Mouse (Mus musculus) forebrain, embryonic 15.5 days (tissue): ENCODE results near the gene Magi1. TPM values are rescaled to one million over a fixed set of nuclear protein-coding genes. Genes with fewer than 3 reads are reported as not detected.
"Not testable (repeated sequence)": the region's sequence is repeated elsewhere in the genome, so short reads cannot be mapped to it uniquely, and the experiment has no call there.

Experiments used
- ATAC-seq: fragments of 200-750 bp; cut with Nextera tagmentation; replicated peaks from 2 replicates; pipeline ENCODE4 v1.8.0; 2017; ENCODE audit warnings: mild to moderate bottlenecking, moderate TSS enrichment, moderate library complexity
- H3K27ac ChIP-seq: fragments of 300-500 bp; sonication (generic); replicated peaks from 2 replicates; pipeline ENCODE4 v1.5.1; 2015; ENCODE audit warnings: mild to moderate bottlenecking, inconsistent platforms
- H3K27me3 ChIP-seq: fragments of 300-500 bp; sonication (generic); 2 replicates; pipeline ENCODE4 v1.6.1; 2015; ENCODE audit warnings: inconsistent platforms
- H3K36me3 ChIP-seq: fragments of 300-500 bp; sonication (generic); 2 replicates; pipeline ENCODE4 v1.6.1; 2015; ENCODE audit warnings: mild to moderate bottlenecking, inconsistent platforms
- H3K4me1 ChIP-seq: fragments of 300-500 bp; sonication (generic); 2 replicates; pipeline ENCODE4 v1.6.1; 2015; ENCODE audit warnings: inconsistent platforms
- H3K4me2 ChIP-seq: fragments of 300-500 bp; sonication (generic); replicated peaks from 2 replicates; pipeline ENCODE4 v1.6.1; 2015; ENCODE audit warnings: mild to moderate bottlenecking, inconsistent platforms
- H3K4me3 ChIP-seq: fragments of 300-500 bp; sonication (generic); 2 replicates; pipeline ENCODE4 v1.5.1; 2015; ENCODE audit warnings: mild to moderate bottlenecking, inconsistent platforms
- H3K9ac ChIP-seq: fragments of 300-500 bp; sonication (generic); replicated peaks from 2 replicates; pipeline ENCODE4 v1.6.1; 2015; ENCODE audit warnings: mild to moderate bottlenecking, inconsistent platforms
- H3K9me3 ChIP-seq: fragments of 300-500 bp; sonication (generic); 2 replicates; pipeline ENCODE4 v1.6.1; 2016; ENCODE audit warnings: inconsistent platforms
- WGBS: fragments of 180-500 bp; shearing (Covaris S2); methylation state at CpG from one replicate; pipeline ENCODE4 v1.1.7; 2015; ENCODE audit warnings: mixed read lengths; 5-methylcytosine and 5-hydroxymethylcytosine counted together
- polyA plus RNA-seq: library from polyadenylated mRNA; unstranded; fragments of >200 nt; fragmentation: Nextera tagmentation; extraction: Ambion mirVana; gene quantifications from 2 replicates; pipeline ENCODE4 v1.2.1, GENCODE M21; 2015

Magi1 gene
- polyA plus RNA-seq, 1 experiment from 2014 or later = 36.7 TPM

GRCm38 (mm10) chr6:94021239-94021962, 262.3 kb downstream of the Magi1 start:
- no peaks in the 10 kb centered on the region for H3K9me3 ChIP-seq
- ATAC-seq = no peak
- H3K4me2 ChIP-seq = no peak overlapping the region
- WGBS = 89% methylated on average over 8 of the region's 8 CpGs
- H3K4me1 ChIP-seq = peaks cover 8% of the 10 kb centered on the region
- no peak overlapping the region for H3K27ac ChIP-seq
- no peaks in the 10 kb centered on the region for H3K27me3 ChIP-seq
- no peaks in the 10 kb centered on the region for H3K36me3 ChIP-seq
- H3K9ac ChIP-seq = no peak overlapping the region
- H3K4me3 ChIP-seq = no peak overlapping the region

- Histone ChIP-seq H3K4me3 (no peak overlapping the region), H3K4me1 (peaks cover 8% of the 10 kb centered on the region), H3K4me2 (no peak overlapping the region), H3K27me3 (no peaks in the 10 kb centered on the region), H3K36me3 (no peaks in the 10 kb centered on the region), H3K9me3 (no peaks in the 10 kb centered on the region), H3K27ac (no peak overlapping the region), H3K9ac (no peak overlapping the region)
- no peak for ATAC-seq
- WGBS = 66% methylated on average over 4 of the region's 4 CpGs
These were observed 263.2 kb downstream of the Magi1 start for GRCm38 (mm10) chr6:94020566-94020965.

GRCm38 (mm10) chr6:94019935-94020334, 263.8 kb downstream of the Magi1 start:
- Histone ChIP-seq H3K27me3 (no peaks in the 10 kb centered on the region), H3K9ac (no peak overlapping the region), H3K4me2 (no peak overlapping the region), H3K9me3 (no peaks in the 10 kb centered on the region), H3K4me1 (peaks cover 4% of the 10 kb centered on the region; the same call in 1 of the 2 replicates), H3K27ac (no peak overlapping the region), H3K36me3 (no peaks in the 10 kb centered on the region), H3K4me3 (no peak overlapping the region)
- 88% methylated on average over 4 of the region's 4 CpGs for WGBS
- no peak for ATAC-seq

DNA sequence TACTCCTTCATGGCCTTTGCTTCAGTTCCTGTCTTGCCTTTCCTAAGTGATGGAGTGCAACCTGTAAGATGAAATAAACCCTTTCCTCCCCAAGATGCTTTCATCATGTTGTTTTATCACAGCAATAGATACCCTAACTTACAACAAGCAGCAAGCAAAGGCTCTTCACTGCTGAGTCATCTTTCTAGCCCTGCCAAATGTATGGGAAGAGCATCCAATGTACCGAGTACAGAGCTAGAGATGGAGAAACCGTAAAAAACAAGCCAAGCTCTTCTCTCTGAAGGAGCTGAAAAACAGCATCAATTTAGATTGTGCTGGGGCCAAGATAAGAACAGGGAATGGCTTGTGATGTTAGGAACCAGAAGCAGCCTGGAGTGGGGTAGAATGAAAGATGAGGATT, 270.0 kb downstream of the Magi1 start:
- Histone ChIP-seq H3K36me3 (no peaks in the 10 kb centered on the region), H3K9me3 (no peaks in the 10 kb centered on the region), H3K27ac (no peak overlapping the region), H3K4me2 (no peak overlapping the region), H3K27me3 (no peaks in the 10 kb centered on the region), H3K4me1 (peaks cover 5% of the 10 kb centered on the region), H3K9ac (no peak overlapping the region), H3K4me3 (no peak overlapping the region)
- WGBS = 89% methylated on average over 2 of the region's 2 CpGs
- no peak for ATAC-seq

- Histone ChIP-seq H3K27ac (no peak overlapping the region), H3K4me3 (no peak overlapping the region), H3K9ac (no peak overlapping the region), H3K36me3 (no peaks in the 10 kb centered on the region), H3K4me2 (no peak overlapping the region), H3K27me3 (no peaks in the 10 kb centered on the region), H3K4me1 (peaks cover 13% of the 10 kb centered on the region), H3K9me3 (no peaks in the 10 kb centered on the region)
- ATAC-seq = no peak
- 35% methylated on average over 5 of the region's 5 CpGs for WGBS
These were observed 271.8 kb downstream of the Magi1 start for GRCm38 (mm10) chr6:94011947-94012346.

DNA sequence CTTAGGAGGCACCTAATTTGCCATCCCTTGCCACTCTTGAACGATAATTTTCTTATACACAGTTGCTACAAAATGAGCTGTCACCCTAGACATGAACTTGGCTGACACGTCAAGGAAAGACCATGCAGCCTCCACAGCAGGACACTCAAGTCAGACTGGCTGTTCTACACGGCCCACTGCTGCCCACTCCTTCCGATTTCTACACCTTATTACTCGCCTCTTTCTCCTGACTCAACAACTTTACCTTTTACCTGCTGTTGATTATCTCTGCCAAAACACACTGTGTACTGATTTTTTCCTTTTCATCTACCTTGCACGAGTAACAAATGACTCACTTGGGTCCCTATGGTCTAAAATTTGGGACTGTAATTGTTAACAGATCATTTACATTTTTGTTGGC, 272.2 kb downstream of the Magi1 start:
- ATAC-seq = no peak
- Histone ChIP-seq H3K36me3 (no peaks in the 10 kb centered on the region), H3K4me3 (no peak overlapping the region), H3K4me2 (no peak overlapping the region), H3K9ac (no peak overlapping the region), H3K27ac (no peak overlapping the region), H3K27me3 (no peaks in the 10 kb centered on the region), H3K4me1 (peaks cover 13% of the 10 kb centered on the region), H3K9me3 (no peaks in the 10 kb centered on the region)
- 80% methylated on average over 6 of the region's 6 CpGs for WGBS

DNA sequence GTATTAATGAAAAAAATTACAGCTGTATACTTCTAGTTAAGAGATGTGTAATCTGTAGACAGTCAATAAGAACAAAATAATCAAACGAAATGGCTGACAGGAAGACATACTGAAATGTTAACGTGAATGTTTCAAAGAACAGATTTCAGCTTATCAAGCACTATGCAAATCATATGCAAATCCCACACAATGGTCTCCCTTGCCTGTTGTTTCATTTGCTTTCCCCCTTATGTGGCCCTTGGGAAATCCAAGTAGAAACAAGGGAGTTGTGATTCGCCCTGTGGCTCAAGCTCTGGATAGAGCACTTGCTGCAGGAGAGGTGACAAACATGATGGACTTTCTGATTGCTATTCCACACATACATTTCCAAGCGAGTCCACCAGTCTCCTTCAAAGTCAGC, 275.1 kb downstream of the Magi1 start:
- Histone ChIP-seq H3K9me3 (no peaks in the 10 kb centered on the region), H3K27ac (no peak overlapping the region), H3K36me3 (no peaks in the 10 kb centered on the region), H3K9ac (no peak overlapping the region), H3K4me1 (peaks cover 13% of the 10 kb centered on the region), H3K4me2 (no peak overlapping the region), H3K4me3 (no peak overlapping the region), H3K27me3 (no peaks in the 10 kb centered on the region)
- ATAC-seq = no peak
- 38% methylated on average over 4 of the region's 4 CpGs for WGBS

DNA sequence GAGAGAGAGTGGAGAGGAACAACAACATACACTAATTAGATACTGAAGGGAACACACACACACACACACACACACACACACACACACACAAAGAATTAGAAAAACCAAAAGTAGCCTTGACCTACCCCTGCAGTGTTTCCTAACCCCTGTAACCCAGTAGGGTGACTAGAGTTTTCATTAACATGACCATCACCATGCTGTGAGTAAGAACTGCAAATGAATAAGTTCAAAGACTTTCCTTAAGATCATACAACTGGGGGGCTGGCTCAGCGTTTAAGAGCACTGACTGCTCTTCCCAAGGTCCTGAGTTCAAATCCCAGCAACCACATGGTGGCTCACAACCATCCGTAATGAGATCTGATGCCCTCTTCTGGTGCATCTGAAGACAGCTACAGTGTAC, 280.1 kb downstream of the Magi1 start:
- not testable (repeated sequence) for H3K9me3 ChIP-seq, H3K36me3 ChIP-seq, H3K4me2 ChIP-seq, ATAC-seq, H3K27me3 ChIP-seq, H3K4me1 ChIP-seq, H3K9ac ChIP-seq, H3K27ac ChIP-seq, H3K4me3 ChIP-seq
- 64% methylated on average over 2 of the region's 2 CpGs for WGBS

DNA sequence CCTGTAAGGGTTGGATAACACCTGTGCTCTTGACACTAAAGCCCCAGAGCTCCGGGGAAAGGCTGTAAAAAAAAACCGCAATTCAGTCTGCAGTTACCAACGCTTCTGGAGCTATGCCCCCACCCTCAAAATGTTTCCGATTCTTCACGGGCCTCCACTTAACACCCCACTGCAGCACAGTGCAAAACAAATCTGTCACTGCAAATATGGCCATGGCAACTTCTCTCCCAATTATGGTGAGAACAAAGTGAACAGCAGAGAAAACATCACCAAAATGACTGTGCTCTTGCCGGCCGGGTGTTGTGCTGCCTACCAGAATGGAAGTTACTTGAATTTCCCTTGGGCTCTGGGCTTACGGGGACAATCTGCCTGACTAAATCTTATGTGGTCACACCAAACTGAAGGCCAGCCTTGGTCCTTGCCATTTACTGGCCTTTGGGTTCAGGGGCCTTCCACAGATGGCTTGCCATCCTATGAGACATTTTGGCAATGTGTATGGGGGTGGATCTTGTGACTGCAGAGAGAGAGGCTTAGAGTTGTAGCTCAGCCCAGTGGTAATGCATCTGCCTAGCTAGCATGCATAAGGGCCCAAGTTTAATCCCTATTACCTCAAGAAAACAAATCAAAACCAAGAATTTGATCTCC, 286.8 kb downstream of the Magi1 start:
- H3K4me3 ChIP-seq = no peak overlapping the region
- H3K4me1 ChIP-seq = no peaks in the 10 kb centered on the region
- no peak overlapping the region for H3K27ac ChIP-seq
- H3K9me3 ChIP-seq = no peaks in the 10 kb centered on the region
- H3K9ac ChIP-seq = no peak overlapping the region
- H3K4me2 ChIP-seq = no peak overlapping the region
- no peaks in the 10 kb centered on the region for H3K27me3 ChIP-seq
- no peaks in the 10 kb centered on the region for H3K36me3 ChIP-seq
- 67% methylated on average over 8 of the region's 8 CpGs for WGBS
- ATAC-seq = peak; percentile 41; the same call in 1 of the 2 replicates

GRCm38 (mm10) chr6:93987561-93987960, 296.2 kb downstream of the Magi1 start:
- H3K9me3 ChIP-seq = no peaks in the 10 kb centered on the region
- H3K4me1 ChIP-seq = peaks cover 16% of the 10 kb centered on the region
- H3K27me3 ChIP-seq = no peaks in the 10 kb centered on the region
- ATAC-seq = no peak
- H3K27ac ChIP-seq = no peak overlapping the region
- 22% methylated on average over 3 of the region's 3 CpGs for whole genome bisulfite sequencing
- no peak overlapping the region for H3K9ac ChIP-seq
- H3K4me3 ChIP-seq = no peak overlapping the region
- no peaks in the 10 kb centered on the region for H3K36me3 ChIP-seq
- H3K4me2 ChIP-seq = no peak overlapping the region

DNA sequence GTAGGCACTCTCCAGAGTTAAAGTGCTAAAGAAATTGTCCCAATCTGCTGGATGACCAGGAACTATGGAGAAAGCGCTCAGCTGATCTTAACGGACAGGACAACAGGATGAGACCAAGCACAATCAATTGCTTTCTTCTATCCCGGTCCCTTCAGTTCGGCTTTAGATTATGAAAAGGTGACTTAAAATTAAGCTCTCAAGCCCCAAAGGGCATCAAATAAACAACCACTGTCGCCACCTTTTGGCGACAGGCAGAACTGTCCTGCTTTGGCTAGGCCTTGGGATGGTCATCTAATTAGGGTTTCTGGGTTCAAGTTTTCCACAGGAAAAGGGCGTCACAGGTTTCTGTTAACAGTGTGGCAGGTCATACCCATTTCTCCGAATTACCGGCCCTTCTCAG, 298.6 kb downstream of the Magi1 start:
- no peaks in the 10 kb centered on the region for H3K27me3 ChIP-seq
- peaks cover 12% of the 10 kb centered on the region for H3K4me1 ChIP-seq
- H3K4me2 ChIP-seq = no peak overlapping the region
- H3K9me3 ChIP-seq = no peaks in the 10 kb centered on the region
- H3K27ac ChIP-seq = no peak overlapping the region
- H3K9ac ChIP-seq = no peak overlapping the region
- H3K36me3 ChIP-seq = no peaks in the 10 kb centered on the region
- 51% methylated on average over 9 of the region's 9 CpGs for WGBS
- no peak for ATAC-seq
- no peak overlapping the region for H3K4me3 ChIP-seq

DNA sequence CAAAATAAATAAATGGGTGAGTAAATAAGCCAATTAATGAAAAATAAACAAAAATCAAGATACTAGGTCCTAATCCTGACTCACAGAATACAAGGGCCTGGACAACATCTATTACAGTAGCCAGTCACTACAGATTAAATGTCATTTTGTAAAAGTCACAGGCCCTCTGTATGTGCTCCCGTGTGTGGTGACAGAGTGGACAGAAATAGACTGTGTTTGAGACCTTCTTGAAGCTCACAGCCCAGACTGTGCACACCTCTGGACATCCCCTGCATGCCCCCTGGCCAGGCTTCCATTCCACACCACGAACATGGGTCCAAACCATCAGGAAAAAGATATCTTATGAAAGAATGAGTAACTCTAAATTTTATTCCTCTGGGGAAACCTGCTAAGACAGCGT, 300.2 kb downstream of the Magi1 start:
- Histone ChIP-seq H3K36me3 (no peaks in the 10 kb centered on the region), H3K4me2 (no peak overlapping the region), H3K9me3 (no peaks in the 10 kb centered on the region), H3K9ac (no peak overlapping the region), H3K27me3 (no peaks in the 10 kb centered on the region), H3K4me1 (peaks cover 8% of the 10 kb centered on the region), H3K27ac (no peak overlapping the region), H3K4me3 (no peak overlapping the region)
- 86% methylated on average over 3 of the region's 3 CpGs for WGBS
- no peak for ATAC-seq

DNA sequence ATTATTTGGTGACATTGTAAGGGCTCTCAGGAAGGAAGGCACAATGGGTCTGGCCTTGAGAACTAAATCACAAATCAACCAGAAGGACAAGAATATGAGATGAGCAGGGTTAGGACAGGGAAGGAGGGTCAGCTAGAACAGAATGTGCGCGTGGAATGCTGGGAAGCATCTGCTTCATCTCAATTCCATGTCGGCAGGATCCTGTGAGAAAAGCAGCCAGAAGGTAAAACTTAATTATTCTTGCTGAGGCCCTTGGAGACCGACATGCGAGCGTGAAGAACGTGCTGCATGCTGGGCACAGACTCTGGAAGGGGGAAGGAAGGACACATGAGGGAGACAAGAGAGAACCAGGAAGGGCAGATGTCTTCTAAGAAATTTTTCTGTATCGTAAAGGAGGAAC, 302.5 kb downstream of the Magi1 start:
- WGBS = 48% methylated on average over 8 of the region's 8 CpGs
- Histone ChIP-seq H3K9me3 (no peaks in the 10 kb centered on the region), H3K36me3 (no peaks in the 10 kb centered on the region), H3K4me2 (no peak overlapping the region), H3K4me1 (peaks cover 8% of the 10 kb centered on the region), H3K27ac (no peak overlapping the region), H3K27me3 (no peaks in the 10 kb centered on the region), H3K4me3 (no peak overlapping the region), H3K9ac (no peak overlapping the region)
- ATAC-seq = no peak
